Comparison of ENCODE assay signal across 9 mouse cellular contexts in the genomic region with DNA sequence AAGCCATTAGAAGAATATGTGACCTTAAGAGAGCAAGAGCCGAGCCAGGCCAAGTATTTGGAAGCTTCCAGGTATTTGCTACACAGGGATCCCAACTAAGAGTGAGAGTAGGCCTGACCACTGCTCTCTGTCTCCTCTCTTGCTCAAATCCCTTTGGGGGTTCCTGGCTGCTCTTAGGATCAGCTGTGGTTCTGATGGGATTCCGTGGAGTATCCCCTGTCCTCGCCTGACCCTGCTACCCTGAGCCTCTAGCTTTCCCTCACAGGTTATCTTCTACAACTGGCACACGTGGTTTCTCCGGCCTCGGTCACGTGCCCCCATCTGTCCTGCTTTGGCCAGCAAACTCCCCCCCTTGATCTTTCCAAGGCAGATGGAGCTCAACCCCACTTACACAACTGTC. TPM values are rescaled to one million over a fixed set of nuclear protein-coding genes. Genes with fewer than 3 reads are reported as not detected.
DNase-seq lines count a peak whose midpoint lies in the region; ATAC-seq and TF ChIP-seq lines count a peak whose summit lies in the region.
"Had no signal": no experiment of that assay in that cellular context is flagged by ENCODE, and none has a peak within 500 bp of the region (broad histone marks: within the 10 kb centered on the region; RNA-seq: fewer than 3 reads in every experiment).

No protein-coding gene starts in this region.

- TF ChIP-seq POLR2A in heart, adult 2 months (IDR thresholded peaks at IDR 0.05; ENCODE audit: insufficient read depth, low read depth, low read length), result no peak

- 0 out of 2 replicates have a peak overlapping the region, but pooled peaks have one; percentile 4 for H3K4me3 ChIP-seq in heart, embryonic 16.5 days (ENCODE audit: low read length)
- no peak overlapping the region for H3K4me3 ChIP-seq in heart, adult 2 months
- no peak overlapping the region for H3K4me3 ChIP-seq in midbrain, embryonic 13.5 days (replicated peaks)
- no peak overlapping the region for H3K4me3 ChIP-seq in midbrain, embryonic 15.5 days
- no peak overlapping the region for H3K4me3 ChIP-seq in intestine, embryonic 15.5 days (replicated peaks)

- peak overlapping the region; percentile 39; the same call in 1 of the 2 replicates for H3K9ac ChIP-seq in heart, embryonic 16.5 days (ENCODE audit: low read length)
- H3K9ac ChIP-seq in heart, adult 2 months (ENCODE audit: low read depth, low read length), result no peak overlapping the region
- 0 out of 2 replicates have a peak overlapping the region, but pooled peaks have one; percentile 25 for H3K9ac ChIP-seq in midbrain, embryonic 13.5 days (replicated peaks)
- no peak overlapping the region for H3K9ac ChIP-seq in midbrain, embryonic 15.5 days
- 0 out of 2 replicates have a peak overlapping the region, but pooled peaks have one; percentile 8 for H3K9ac ChIP-seq in intestine, embryonic 15.5 days

- no peak for TF ChIP-seq EP300 in heart, adult 2 months (IDR thresholded peaks at IDR 0.05; ENCODE audit: insufficient read depth, low read depth, low read length)

- H3K36me3 ChIP-seq in heart, embryonic 16.5 days (ENCODE audit: control insufficient read depth, insufficient read depth), result peaks cover 5% of the 10 kb centered on the region
- H3K36me3 ChIP-seq in heart, adult 2 months (ENCODE audit: control insufficient read depth, insufficient read depth, low read length), result peaks cover 3% of the 10 kb centered on the region; the same call in 1 of the 2 replicates
- H3K36me3 ChIP-seq in midbrain, embryonic 13.5 days, result peaks cover 32% of the 10 kb centered on the region
- peaks cover 6% of the 10 kb centered on the region; the same call in 1 of the 2 replicates for H3K36me3 ChIP-seq in midbrain, embryonic 15.5 days (replicated peaks)
- H3K36me3 ChIP-seq in intestine, embryonic 15.5 days, result peaks cover 10% of the 10 kb centered on the region; the same call in 1 of the 2 replicates

- peaks cover 39% of the 10 kb centered on the region for H3K4me1 ChIP-seq in heart, embryonic 16.5 days (ENCODE audit: control insufficient read depth, insufficient read depth, low read length)
- H3K4me1 ChIP-seq in heart, adult 2 months (ENCODE audit: control insufficient read depth, insufficient read depth, low read length), result peaks cover 18% of the 10 kb centered on the region
- peaks cover 31% of the 10 kb centered on the region for H3K4me1 ChIP-seq in midbrain, embryonic 13.5 days (replicated peaks)
- H3K4me1 ChIP-seq in midbrain, embryonic 15.5 days, result peaks cover 24% of the 10 kb centered on the region
- H3K4me1 ChIP-seq in intestine, embryonic 15.5 days (replicated peaks), result peaks cover 26% of the 10 kb centered on the region

- intact Hi-C loops in heart, adult 2 months (cut with DNase I), result loop anchor here (2.0 to 10.0 kb wide), 2 partner anchors 18 to 48 kb away; no protein-coding TSS in a partner anchor

- no peaks in the 10 kb centered on the region for H3K27me3 ChIP-seq in heart, embryonic 16.5 days (ENCODE audit: control insufficient read depth, insufficient read depth, low read length)
- no peaks in the 10 kb centered on the region for H3K27me3 ChIP-seq in heart, adult 2 months (ENCODE audit: control insufficient read depth, insufficient read depth, low read length)
- H3K27me3 ChIP-seq in midbrain, embryonic 13.5 days, result no peaks in the 10 kb centered on the region
- no peaks in the 10 kb centered on the region for H3K27me3 ChIP-seq in midbrain, embryonic 15.5 days (replicated peaks)
- no peaks in the 10 kb centered on the region for H3K27me3 ChIP-seq in intestine, embryonic 15.5 days (replicated peaks)

- 46% methylated on average over 7 of the region's 7 CpGs for WGBS in heart, embryonic 16.5 days
- 30% methylated on average over 7 of the region's 7 CpGs for WGBS in heart, adult 2 months
- WGBS in midbrain, embryonic 13.5 days, result 92% methylated on average over 7 of the region's 7 CpGs
- 88% methylated on average over 7 of the region's 7 CpGs for WGBS in midbrain, embryonic 15.5 days
- WGBS in intestine, embryonic 15.5 days, result 82% methylated on average over 7 of the region's 7 CpGs

- H3K27ac ChIP-seq in heart, embryonic 16.5 days (ENCODE audit: low read length), result 0 out of 2 replicates have a peak overlapping the region, but pooled peaks have one; percentile 12
- no peak overlapping the region for H3K27ac ChIP-seq in heart, adult 2 months
- H3K27ac ChIP-seq in midbrain, embryonic 13.5 days, result no peak overlapping the region
- H3K27ac ChIP-seq in midbrain, embryonic 15.5 days, result no peak overlapping the region
- no peak overlapping the region for H3K27ac ChIP-seq in intestine, embryonic 15.5 days

- no peak for TF ChIP-seq CTCF in heart, adult 2 months (IDR thresholded peaks at IDR 0.05)

- H3K4me2 ChIP-seq in heart, embryonic 16.5 days (ENCODE audit: low read depth, low read length), result peak overlapping the region; percentile 93
- H3K4me2 ChIP-seq in midbrain, embryonic 13.5 days (replicated peaks), result peak overlapping the region; percentile 94; the same call in 1 of the 2 replicates
- no peak overlapping the region for H3K4me2 ChIP-seq in midbrain, embryonic 15.5 days
- H3K4me2 ChIP-seq in intestine, embryonic 15.5 days (replicated peaks), result peak overlapping the region; percentile 81

- no peak for ATAC-seq in heart, embryonic 16.5 days (replicated peaks; ENCODE audit: extremely low read depth, insufficient read depth, low FRiP score)
- no peak for ATAC-seq in midbrain, embryonic 13.5 days
- ATAC-seq in midbrain, embryonic 15.5 days (replicated peaks), result no peak
- ATAC-seq in intestine, embryonic 15.5 days, result no peak

- DNase-seq in heart, adult 2 months, result no peak
- DNase-seq in retina, postnatal 1 day, result peak; percentile 44
- DNase-seq in layer of hippocampus, postnatal 36 days, result no peak
- DNase-seq in gastrocnemius, postnatal 10 days, result no peak
- DNase-seq: cerebellum, adult 9-11 months had no signal

- H3K9me3 ChIP-seq in heart, embryonic 16.5 days (replicated peaks; ENCODE audit: control insufficient read depth, low read length), result no peaks in the 10 kb centered on the region
- H3K9me3 ChIP-seq in midbrain, embryonic 13.5 days, result 0 out of 2 replicates have a peak, but pooled peaks cover 5% of the 10 kb centered on the region
- no peaks in the 10 kb centered on the region for H3K9me3 ChIP-seq in midbrain, embryonic 15.5 days
- no peaks in the 10 kb centered on the region for H3K9me3 ChIP-seq in intestine, embryonic 15.5 days

- peaks cover 8% of the 10 kb centered on the region for H3K79me2 ChIP-seq in heart, adult 2 months (replicated peaks; ENCODE audit: control insufficient read depth, insufficient read depth, low read length)

RNA-seq across cellular contexts. Expression of a gene that starts 3.2 kb away (rescaled TPM):
- polyA plus RNA-seq in heart, embryonic 16.5 days (2015; fragmentation: Nextera tagmentation; extraction: Ambion mirVana), result 114 and 120 TPM in 2 replicates
- total RNA-seq in heart, adult 2 months (2021), result 10 to 100 TPM; 43.3 to 49.6 TPM
- polyA plus RNA-seq in heart, adult 2 months (2012; rRNA removed), result 34.9 and 39.4 TPM in 2 replicates
- polyA plus RNA-seq in midbrain, embryonic 13.5 days (2015; fragmentation: Nextera tagmentation; extraction: Ambion mirVana), result 414 and 443 TPM in 2 replicates
- polyA plus RNA-seq in midbrain, embryonic 15.5 days (2015; fragmentation: Nextera tagmentation; extraction: Ambion mirVana), result 291 and 299 TPM in 2 replicates
- polyA plus RNA-seq in intestine, embryonic 15.5 days (2015; fragmentation: Nextera tagmentation; extraction: Ambion mirVana), result 297 and 322 TPM in 2 replicates
- 100 to 1,000 TPM; 120 to 128 TPM for total RNA-seq in layer of hippocampus, postnatal 36 days (2021)
- total RNA-seq in gastrocnemius, postnatal 10 days (2021), result 10 to 100 TPM; 68.3 to 81.6 TPM

RNA-seq across cellular contexts. Expression of a gene that starts 45.7 kb away (rescaled TPM):
- polyA plus RNA-seq in heart, embryonic 16.5 days (2015; fragmentation: Nextera tagmentation; extraction: Ambion mirVana), result 1.4 and 2.3 TPM in 2 replicates
- 1 to 10 TPM; 1.1 to 1.2 TPM for total RNA-seq in heart, adult 2 months (2021)
- 1.7 and 2.1 TPM in 2 replicates for polyA plus RNA-seq in heart, adult 2 months (2012; rRNA removed)
- polyA plus RNA-seq in midbrain, embryonic 13.5 days (2015; fragmentation: Nextera tagmentation; extraction: Ambion mirVana), result 0.61 and 0.90 TPM in 2 replicates
- 0.96 and 1.2 TPM in 2 replicates for polyA plus RNA-seq in midbrain, embryonic 15.5 days (2015; fragmentation: Nextera tagmentation; extraction: Ambion mirVana)
- 4.1 and 4.5 TPM in 2 replicates for polyA plus RNA-seq in intestine, embryonic 15.5 days (2015; fragmentation: Nextera tagmentation; extraction: Ambion mirVana)
- 1 to 10 TPM; 1.6 TPM for total RNA-seq in layer of hippocampus, postnatal 36 days (2021)
- 1 to 10 TPM in 1 of 2 experiments, under 1 TPM in 1; 0.45 to 1.2 TPM for total RNA-seq in gastrocnemius, postnatal 10 days (2021)

Comparison
In these comparisons a context has a peak if more than half of its experiments do, and no peak if none do; other contexts are left out.
1. H3K9ac ChIP-seq: peak in heart, embryonic 16.5 days (single experiment), midbrain, embryonic 13.5 days (single experiment) and intestine, embryonic 15.5 days (single experiment); none in heart, adult 2 months (single experiment) and midbrain, embryonic 15.5 days (single experiment).